Mouse (Mus musculus): ENCODE results near the gene Bcr. TPM values are rescaled to one million over a fixed set of nuclear protein-coding genes. Genes with fewer than 3 reads are reported as not detected.

The Bcr gene
- polyA plus RNA-seq, 1 experiment from 2014 or later = 14.3 TPM

DNA sequence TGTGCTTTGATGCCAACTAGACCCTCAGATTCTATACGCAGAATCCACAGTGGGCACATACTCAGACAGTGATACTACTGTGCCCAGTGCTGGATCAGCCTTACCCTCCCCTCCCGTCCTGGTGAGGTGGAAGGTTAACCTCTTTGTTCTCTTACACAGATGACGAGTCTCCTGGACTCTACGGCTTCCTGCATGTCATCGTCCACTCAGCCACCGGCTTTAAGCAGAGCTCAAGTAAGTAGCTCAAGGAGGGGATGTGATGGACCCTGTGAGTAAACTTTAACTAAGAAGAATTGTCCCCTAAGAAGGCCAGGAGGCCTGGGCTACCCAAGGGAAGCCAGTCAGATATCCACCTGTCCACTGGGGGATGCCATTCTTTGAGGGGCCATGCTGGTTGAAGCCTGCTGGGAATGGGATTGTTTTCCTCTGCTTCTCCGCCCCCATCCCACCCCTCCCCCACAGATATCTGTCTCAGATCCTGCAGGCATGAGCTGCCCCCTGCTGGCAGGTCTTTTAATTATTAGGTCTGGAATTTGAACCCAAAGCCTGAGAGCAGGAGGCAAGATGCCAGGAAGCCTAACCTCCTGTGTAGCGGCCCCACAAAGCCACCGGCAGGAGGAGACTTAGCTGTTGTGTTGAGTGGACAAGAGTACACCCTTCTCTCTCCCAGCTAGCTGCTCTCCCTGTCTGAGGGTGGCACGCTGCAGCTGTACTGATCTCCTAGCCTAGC, 99.9 kb downstream of the Bcr start:
- H3K9me3 ChIP-seq = no peaks in the 10 kb centered on the region
- no peaks in the 10 kb centered on the region for H3K27me3 ChIP-seq (replicated peaks)
- no peak overlapping the region for H3K4me3 ChIP-seq
- H3K4me2 ChIP-seq = no peak overlapping the region
- no peak overlapping the region for H3K27ac ChIP-seq (replicated peaks)
- no peak overlapping the region for H3K9ac ChIP-seq
- ATAC-seq (ENCODE audit: extremely low read depth, insufficient number of reproducible peaks, low FRiP score, low TSS enrichment) = no peak
- no peaks in the 10 kb centered on the region for H3K4me1 ChIP-seq
- WGBS = 74% methylated on average over 10 of the region's 10 CpGs
- H3K36me3 ChIP-seq = peaks cover 91% of the 10 kb centered on the region

DNA sequence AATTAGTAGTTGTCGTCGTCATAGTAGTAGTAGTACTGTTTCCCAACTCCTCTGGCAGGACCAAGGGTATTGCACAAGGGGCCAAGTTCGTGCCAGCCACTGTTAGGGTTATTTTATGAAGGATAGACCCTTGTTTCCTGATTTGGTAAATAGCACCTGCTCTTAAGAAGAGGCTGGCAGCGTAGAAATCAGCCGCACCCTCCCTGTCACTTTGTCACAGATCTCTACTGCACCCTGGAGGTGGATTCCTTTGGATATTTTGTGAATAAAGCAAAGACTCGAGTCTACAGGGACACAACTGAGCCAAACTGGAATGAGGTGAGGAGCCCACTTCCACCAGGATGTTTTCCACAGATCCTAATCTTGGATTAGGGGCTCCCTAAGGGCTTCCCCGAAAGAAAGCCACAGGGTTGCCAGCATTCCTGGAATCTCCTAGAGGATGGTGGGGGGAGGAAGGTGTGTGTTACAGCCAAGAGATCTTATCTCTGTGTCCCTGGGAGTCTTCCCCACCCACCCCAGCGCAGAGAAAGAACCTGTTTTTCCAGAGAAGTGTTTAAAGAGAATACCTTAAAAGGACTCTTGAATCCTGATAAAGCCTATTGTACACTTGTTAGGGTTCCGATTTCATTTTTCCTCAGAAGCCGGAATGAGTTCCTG, 105.6 kb downstream of the Bcr start:
- 59% methylated on average over 10 of the region's 10 CpGs for WGBS

DNA sequence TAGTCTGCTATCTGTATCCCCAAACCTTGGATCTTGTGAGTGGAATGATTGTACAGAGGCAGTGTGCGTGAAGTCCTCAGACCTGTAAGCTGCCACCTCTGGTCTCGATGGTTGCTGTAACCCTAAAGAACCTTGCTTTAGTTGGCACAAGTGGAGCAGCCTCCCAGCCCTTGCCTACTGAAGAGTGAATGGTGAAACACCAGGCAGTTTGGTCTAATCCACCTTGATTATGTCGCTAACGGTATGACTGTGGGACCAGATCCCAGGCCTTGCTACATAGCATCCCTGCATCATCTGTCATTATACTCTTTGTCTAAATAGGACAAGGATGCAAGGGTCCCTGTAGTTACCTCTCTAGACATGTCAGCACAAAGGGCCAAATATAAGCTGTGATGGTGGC, 106.2 kb downstream of the Bcr start:
- H3K4me3 ChIP-seq = no peak overlapping the region
- no peaks in the 10 kb centered on the region for H3K27me3 ChIP-seq (replicated peaks)
- H3K9me3 ChIP-seq = no peaks in the 10 kb centered on the region
- WGBS = 70% methylated on average over 4 of the region's 4 CpGs
- H3K9ac ChIP-seq = no peak overlapping the region
- H3K4me2 ChIP-seq = no peak overlapping the region
- peaks cover 78% of the 10 kb centered on the region for H3K36me3 ChIP-seq
- ATAC-seq (ENCODE audit: extremely low read depth, insufficient number of reproducible peaks, low FRiP score, low TSS enrichment) = no peak
- H3K27ac ChIP-seq (replicated peaks) = no peak overlapping the region
- H3K4me1 ChIP-seq = peaks cover 19% of the 10 kb centered on the region

More for the DNA sequence above, 105.6 kb downstream of the Bcr start:
- Histone ChIP-seq H3K4me1 (peaks cover 13% of the 10 kb centered on the region), H3K9ac (no peak overlapping the region), H3K27ac (replicated peaks) (no peak overlapping the region), H3K36me3 (peaks cover 78% of the 10 kb centered on the region), H3K9me3 (no peaks in the 10 kb centered on the region), H3K4me2 (no peak overlapping the region), H3K4me3 (no peak overlapping the region), H3K27me3 (replicated peaks) (no peaks in the 10 kb centered on the region)
- ATAC-seq (ENCODE audit: extremely low read depth, insufficient number of reproducible peaks, low FRiP score, low TSS enrichment) = no peak

DNA sequence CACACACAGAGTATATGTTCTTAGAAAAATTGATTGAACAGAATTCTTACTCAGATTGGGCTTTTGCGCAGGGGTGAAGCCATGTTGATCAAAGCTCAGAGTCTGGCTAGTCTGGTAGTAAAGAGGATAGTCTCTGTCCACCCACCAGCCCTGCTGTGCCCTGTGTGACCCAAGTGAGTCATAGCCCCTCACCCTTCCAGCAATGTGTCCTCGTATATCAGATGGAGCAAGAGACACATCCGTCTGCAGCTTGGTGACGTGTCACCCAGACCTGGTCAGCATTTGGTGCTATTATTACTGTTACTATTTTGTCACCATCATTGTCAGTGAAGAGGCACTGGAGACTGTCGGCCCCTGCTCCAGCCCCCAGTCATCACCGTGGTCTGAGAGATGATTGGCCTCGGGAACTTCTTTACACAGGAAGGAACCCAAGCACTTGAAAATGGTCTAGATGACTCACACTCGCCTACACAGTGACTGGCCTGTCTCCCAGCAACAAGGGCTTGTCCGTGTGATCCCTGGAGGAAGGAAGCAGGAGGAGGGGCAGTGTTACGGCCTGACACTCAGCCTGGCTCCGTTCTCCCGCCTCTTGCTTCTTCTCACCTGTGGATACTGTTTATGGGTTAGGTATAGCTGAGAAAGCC, 109.9 kb downstream of the Bcr start:
- peak; percentile 77 for ATAC-seq (ENCODE audit: extremely low read depth, insufficient number of reproducible peaks, low FRiP score, low TSS enrichment)
- Histone ChIP-seq H3K9ac (0 out of 2 replicates have a peak overlapping the region, but pooled peaks have one; percentile 28), H3K27ac (replicated peaks) (peak overlapping the region; percentile 72), H3K4me3 (no peak overlapping the region), H3K36me3 (peaks cover 53% of the 10 kb centered on the region), H3K9me3 (no peaks in the 10 kb centered on the region), H3K4me2 (peak overlapping the region; percentile 44), H3K4me1 (peaks cover 48% of the 10 kb centered on the region), H3K27me3 (replicated peaks) (no peaks in the 10 kb centered on the region)
- WGBS = 18% methylated on average over 12 of the region's 12 CpGs

DNA sequence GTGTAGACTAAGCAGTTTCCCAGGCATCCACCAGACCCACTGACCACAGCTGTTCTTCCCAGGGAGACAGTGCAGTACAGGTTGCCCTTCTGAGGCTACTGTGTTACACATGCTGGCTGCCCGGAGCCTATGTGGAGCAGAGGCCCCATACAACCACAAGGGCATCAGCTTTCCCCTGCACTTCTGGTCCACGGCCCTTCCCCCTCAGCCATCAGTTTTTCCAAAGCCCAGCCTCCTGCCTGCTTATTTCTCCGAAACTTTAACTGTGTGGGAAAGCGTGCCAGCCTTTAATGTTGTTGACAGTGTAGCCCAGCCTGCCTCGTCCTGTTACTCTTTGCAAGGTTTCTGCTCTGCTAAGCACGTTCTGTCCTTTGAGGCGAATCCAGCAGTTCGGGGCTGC, 112.7 kb downstream of the Bcr start:
- peak overlapping the region; percentile 64 for H3K4me2 ChIP-seq
- peak overlapping the region; percentile 77 for H3K9ac ChIP-seq
- H3K4me1 ChIP-seq = peaks cover 61% of the 10 kb centered on the region
- peak overlapping the region; percentile 95 for H3K27ac ChIP-seq (replicated peaks)
- WGBS = 50% methylated on average over 8 of the region's 8 CpGs
- H3K9me3 ChIP-seq = peaks cover 1% of the 10 kb centered on the region; the same call in 1 of the 2 replicates
- H3K27me3 ChIP-seq (replicated peaks) = no peaks in the 10 kb centered on the region
- no peak for ATAC-seq (ENCODE audit: extremely low read depth, insufficient number of reproducible peaks, low FRiP score, low TSS enrichment)
- H3K4me3 ChIP-seq = no peak overlapping the region
- H3K36me3 ChIP-seq = peaks cover 55% of the 10 kb centered on the region

DNA sequence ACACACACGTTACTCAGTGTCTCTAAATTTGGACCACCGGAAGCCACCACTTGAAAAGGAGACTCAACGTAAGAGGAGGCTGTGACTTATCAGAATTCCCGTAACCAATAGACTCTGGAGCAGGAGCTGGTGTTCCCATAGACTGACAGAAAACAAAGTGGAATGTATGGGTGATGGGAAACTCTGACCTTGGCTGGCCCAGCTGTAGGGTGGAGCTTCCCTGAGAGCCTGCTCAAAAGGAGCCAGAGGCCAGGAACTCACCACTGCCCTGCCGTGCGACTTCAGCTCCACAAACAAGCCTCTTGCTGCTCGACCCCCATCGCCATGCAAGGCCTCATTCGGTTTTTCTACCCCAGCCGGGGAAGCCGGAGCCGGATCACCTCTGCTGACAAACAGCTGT, 113.3 kb downstream of the Bcr start:
- WGBS = 28% methylated on average over 12 of the region's 12 CpGs
- Histone ChIP-seq H3K4me3 (peak overlapping the region; percentile 36), H3K9me3 (peaks cover 5% of the 10 kb centered on the region; the same call in 1 of the 2 replicates), H3K36me3 (peaks cover 55% of the 10 kb centered on the region), H3K27ac (replicated peaks) (peak overlapping the region; percentile 95), H3K9ac (peak overlapping the region; percentile 77), H3K4me2 (peak overlapping the region; percentile 64), H3K27me3 (replicated peaks) (no peaks in the 10 kb centered on the region), H3K4me1 (peaks cover 61% of the 10 kb centered on the region)
- ATAC-seq (ENCODE audit: extremely low read depth, insufficient number of reproducible peaks, low FRiP score, low TSS enrichment) = peak; percentile 29; the same call in 1 of the 2 replicates

DNA sequence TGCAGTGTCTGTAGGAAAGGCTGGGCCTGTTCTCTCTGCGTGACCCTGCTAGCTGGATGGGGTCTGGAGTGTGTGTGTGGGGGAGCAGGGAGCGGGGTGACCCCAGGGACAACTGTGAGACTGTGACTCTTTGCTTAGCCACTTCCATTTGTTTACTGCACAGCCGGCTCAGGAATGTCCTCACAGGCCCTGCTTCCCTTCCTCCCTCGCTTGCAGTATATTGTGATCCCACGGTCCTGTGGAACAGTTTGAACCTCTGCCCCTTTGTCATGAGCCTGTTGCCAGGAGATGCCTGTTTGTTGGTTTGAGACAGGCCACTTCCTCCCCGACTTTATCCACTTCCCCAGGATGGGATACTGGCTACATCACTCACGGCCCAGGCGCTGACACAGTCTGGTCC, 116.1 kb downstream of the Bcr start:
- Histone ChIP-seq H3K27me3 (replicated peaks) (no peaks in the 10 kb centered on the region), H3K36me3 (peaks cover 70% of the 10 kb centered on the region), H3K4me3 (no peak overlapping the region), H3K27ac (replicated peaks) (no peak overlapping the region), H3K9ac (no peak overlapping the region), H3K9me3 (peaks cover 5% of the 10 kb centered on the region), H3K4me2 (no peak overlapping the region), H3K4me1 (peaks cover 43% of the 10 kb centered on the region)
- ATAC-seq (ENCODE audit: extremely low read depth, insufficient number of reproducible peaks, low FRiP score, low TSS enrichment) = no peak
- WGBS = 58% methylated on average over 8 of the region's 8 CpGs

DNA sequence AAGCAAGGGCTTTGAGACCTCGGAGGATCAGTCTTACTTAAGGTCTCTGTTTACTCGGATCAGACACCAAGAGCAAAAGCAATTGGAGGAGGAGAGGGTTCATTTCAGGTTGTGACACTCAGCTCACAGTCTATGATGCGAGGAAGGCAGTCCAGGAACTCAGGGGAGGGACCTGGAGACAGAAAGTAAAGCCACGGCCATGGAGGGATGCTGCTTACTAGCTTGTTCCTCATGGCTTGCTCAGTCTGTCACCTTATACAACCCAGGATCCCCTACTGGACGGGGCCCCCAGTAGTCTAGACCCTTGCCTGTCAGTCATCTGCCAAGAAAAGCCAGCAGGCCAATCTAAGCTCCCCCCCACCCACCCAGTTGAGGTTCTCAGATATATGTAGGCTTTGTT, 118.5 kb downstream of the Bcr start:
- WGBS = 80% methylated on average over 5 of the region's 5 CpGs
- Histone ChIP-seq H3K4me2 (no peak overlapping the region), H3K4me3 (no peak overlapping the region), H3K36me3 (peaks cover 86% of the 10 kb centered on the region), H3K9ac (no peak overlapping the region), H3K9me3 (peaks cover 5% of the 10 kb centered on the region), H3K27ac (replicated peaks) (no peak overlapping the region), H3K4me1 (peaks cover 31% of the 10 kb centered on the region), H3K27me3 (replicated peaks) (no peaks in the 10 kb centered on the region)
- no peak for ATAC-seq (ENCODE audit: extremely low read depth, insufficient number of reproducible peaks, low FRiP score, low TSS enrichment)

DNA sequence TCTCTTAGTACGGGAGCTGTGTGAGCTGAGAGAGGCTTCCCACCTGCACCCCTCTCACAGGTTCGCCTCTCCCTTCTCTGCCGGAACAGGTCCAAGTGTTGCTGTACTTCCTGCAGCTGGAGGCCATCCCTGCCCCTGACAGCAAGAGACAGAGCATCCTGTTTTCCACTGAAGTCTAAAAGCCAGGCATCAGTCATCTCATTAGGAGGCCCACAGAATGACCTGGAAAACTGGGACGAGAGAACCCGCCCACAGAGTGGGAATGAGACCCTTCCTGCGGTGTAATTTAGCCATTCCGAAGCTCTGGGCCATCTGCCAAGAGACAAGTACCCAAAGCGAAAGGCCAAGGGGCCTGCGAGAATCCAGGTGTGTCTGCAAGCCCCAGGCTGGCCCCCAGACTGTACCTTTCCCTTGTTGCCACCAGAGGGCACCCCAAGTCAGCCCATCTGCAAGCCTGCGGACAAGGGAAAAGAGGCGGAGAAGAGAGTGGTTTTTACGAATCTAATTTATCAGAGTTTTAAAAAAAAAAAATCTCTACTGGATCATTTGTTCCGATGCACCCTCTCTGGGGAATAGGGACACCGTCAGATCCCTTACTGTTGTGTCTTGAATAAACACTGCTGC, 121.9 kb downstream of the Bcr start:
- H3K36me3 ChIP-seq = peaks cover 78% of the 10 kb centered on the region
- H3K9me3 ChIP-seq = peaks cover 5% of the 10 kb centered on the region
- H3K4me2 ChIP-seq = no peak overlapping the region
- peaks cover 13% of the 10 kb centered on the region for H3K4me1 ChIP-seq
- no peak overlapping the region for H3K9ac ChIP-seq
- 34% methylated on average over 14 of the region's 14 CpGs for WGBS
- H3K27ac ChIP-seq (replicated peaks) = no peak overlapping the region
- ATAC-seq (ENCODE audit: extremely low read depth, insufficient number of reproducible peaks, low FRiP score, low TSS enrichment) = no peak; the same call in 1 of the 2 replicates
- no peaks in the 10 kb centered on the region for H3K27me3 ChIP-seq (replicated peaks)
- H3K4me3 ChIP-seq = no peak overlapping the region

DNA sequence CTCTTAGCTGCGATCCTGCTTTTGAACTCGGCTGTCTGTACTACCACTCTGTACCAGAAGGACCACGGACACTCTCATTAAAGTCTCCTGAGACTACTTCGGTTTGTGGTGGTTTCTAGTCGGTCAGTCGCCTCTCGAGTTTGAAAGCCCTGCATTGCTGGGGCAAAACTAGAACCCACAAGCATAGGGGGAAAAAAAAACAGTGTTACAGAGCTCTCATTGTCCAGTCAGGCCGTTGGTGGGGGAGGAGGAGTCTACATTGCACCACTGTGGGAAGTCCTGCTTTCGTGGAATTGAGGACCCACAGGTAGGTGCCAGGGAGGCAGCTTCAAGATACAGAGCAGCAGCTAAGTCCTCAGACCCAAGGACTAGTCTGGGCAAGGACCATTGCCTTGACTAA, 124.4 kb downstream of the Bcr start:
- 84% methylated on average over 9 of the region's 9 CpGs for WGBS
- Histone ChIP-seq H3K4me3 (no peak overlapping the region), H3K4me1 (peaks cover 21% of the 10 kb centered on the region), H3K36me3 (peaks cover 52% of the 10 kb centered on the region), H3K9me3 (no peaks in the 10 kb centered on the region), H3K27me3 (replicated peaks) (no peaks in the 10 kb centered on the region), H3K27ac (replicated peaks) (no peak overlapping the region), H3K4me2 (no peak overlapping the region), H3K9ac (no peak overlapping the region)
- ATAC-seq (ENCODE audit: extremely low read depth, insufficient number of reproducible peaks, low FRiP score, low TSS enrichment) = no peak

DNA sequence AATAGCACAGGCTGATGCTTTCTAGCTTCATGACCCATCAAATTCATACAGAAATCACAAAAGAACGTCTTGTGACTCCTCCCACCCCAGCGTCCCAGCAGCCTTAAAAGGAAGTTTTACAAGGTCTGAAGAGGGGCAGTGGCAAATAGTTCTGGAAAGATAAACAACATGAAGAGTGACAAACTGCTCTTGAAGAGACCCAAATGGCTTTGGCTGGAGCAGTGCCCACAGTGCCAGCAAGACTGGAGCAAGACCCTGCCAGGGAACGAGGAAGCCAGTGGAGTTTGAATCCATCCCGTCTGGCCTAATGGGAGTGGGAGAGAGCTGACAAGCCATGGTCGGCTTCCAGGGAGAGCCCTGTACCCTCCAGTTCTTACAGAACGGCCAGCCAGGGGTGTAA, 126.2 kb downstream of the Bcr start:
- WGBS = 38% methylated on average over 6 of the region's 6 CpGs
- no peak overlapping the region for H3K4me3 ChIP-seq
- no peak overlapping the region for H3K4me2 ChIP-seq
- no peak overlapping the region for H3K9ac ChIP-seq
- peaks cover 35% of the 10 kb centered on the region for H3K36me3 ChIP-seq
- no peaks in the 10 kb centered on the region for H3K27me3 ChIP-seq (replicated peaks)
- H3K9me3 ChIP-seq = no peaks in the 10 kb centered on the region
- no peak for ATAC-seq (ENCODE audit: extremely low read depth, insufficient number of reproducible peaks, low FRiP score, low TSS enrichment)
- peaks cover 21% of the 10 kb centered on the region for H3K4me1 ChIP-seq
- H3K27ac ChIP-seq (replicated peaks) = peak overlapping the region; percentile 45; the same call in 1 of the 2 replicates

Data from heart, embryonic 13.5 days (tissue).